Mouse (Mus musculus) G1E (cell line): ENCODE data around the gene Cidec.

Experiments used
- CTCF ChIP-seq: IDR thresholded peaks from 2 replicates; pipeline ENCODE4 v1.5.1; 2012; ENCODE audit warnings: low read depth, low read length, inconsistent platforms, mixed read lengths
- GATA1 ChIP-seq: IDR thresholded peaks from 2 replicates; pipeline ENCODE4 v1.6.1; 2012; ENCODE audit warnings: borderline replicate concordance, low read length, inconsistent platforms, mixed read lengths
- GATA2 ChIP-seq: IDR thresholded peaks from 2 replicates; pipeline ENCODE4 v1.6.1; 2012; ENCODE audit warnings: low read depth, low read length, inconsistent platforms, borderline replicate concordance
- TAL1 ChIP-seq: conservative IDR thresholded peaks from 2 replicates; pipeline ENCODE4 v1.6.1; 2012; ENCODE audit warnings: low read depth, low read length, inconsistent platforms, mixed read lengths

GRCm38 (mm10) chr6:113404649-113405448 lies 30.7 kb downstream of the Cidec start:
- no peak for TF ChIP-seq CTCF
- TF ChIP-seq TAL1, result no peak
- no peak for TF ChIP-seq GATA1
- no peak for TF ChIP-seq GATA2
